Mouse (Mus musculus) lung, adult 2 months (tissue): Measurements from ENCODE around the gene Ppp2r5c.

ENCODE experiments used
- CTCF ChIP-seq: fragments of 200-500 bp; IDR thresholded peaks from 2 replicates; pipeline ENCODE4 v1.5.1; 2011; ENCODE audit warnings: mild to moderate bottlenecking, low read length, control low read depth; ENCODE audit not compliant: insufficient read depth
- POLR2A ChIP-seq: fragments of 200-500 bp; IDR thresholded peaks from 2 replicates; pipeline ENCODE4 v1.6.1; 2011; ENCODE audit warnings: low read depth, mild to moderate bottlenecking, control low read depth, low read length, borderline replicate concordance; ENCODE audit errors: extremely low read depth

DNA sequence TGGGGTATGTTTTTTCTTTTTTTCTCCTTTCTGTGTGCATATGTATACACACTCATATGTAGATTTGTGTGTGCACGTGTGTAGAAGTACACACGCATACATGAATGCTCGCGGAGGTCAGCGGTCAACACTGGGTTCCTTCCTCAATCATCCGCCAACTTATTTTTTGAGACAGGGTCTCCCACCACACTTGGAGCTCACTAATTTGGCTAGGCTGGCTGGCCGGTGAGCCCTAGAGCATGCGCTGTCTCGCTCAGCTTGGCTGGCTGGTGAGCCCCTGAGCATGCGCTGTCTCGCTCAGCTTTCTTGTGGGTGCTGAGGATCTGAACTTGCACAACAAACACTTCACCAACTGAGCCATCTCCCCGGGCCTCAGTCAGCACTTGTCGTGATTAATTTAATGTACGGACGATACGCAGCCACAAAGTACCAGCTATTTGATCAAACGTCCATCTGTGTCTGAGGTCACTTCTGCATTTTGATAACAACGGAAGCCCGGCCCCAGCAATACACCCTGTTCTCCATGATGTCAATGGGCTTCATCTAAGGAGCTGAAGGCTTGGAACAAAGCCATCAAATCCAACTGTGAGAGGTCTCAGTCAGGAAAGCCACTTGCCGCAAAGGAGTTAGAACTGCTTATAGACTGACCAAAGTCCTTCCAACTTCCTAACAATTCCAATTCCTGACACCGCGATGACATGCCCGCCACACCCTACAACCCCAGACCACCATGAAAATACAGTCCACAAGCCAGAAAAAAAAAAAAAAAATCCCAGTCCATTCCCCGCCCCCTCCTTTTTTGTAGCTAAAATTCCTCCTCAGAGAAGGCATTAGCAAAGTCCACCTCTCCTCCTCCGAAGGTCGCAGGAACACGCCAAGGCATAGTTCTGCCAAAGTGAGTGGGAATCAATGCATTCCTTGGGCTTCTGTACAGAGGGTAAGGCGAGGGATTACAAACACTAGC, 29.6 kb upstream of the Ppp2r5c start:
- no peak for TF ChIP-seq POLR2A
- TF ChIP-seq CTCF = no peak
